ENCODE assay signal across 14 mouse cellular contexts in genomic region chr5:129770443-129771355, GRCm38 (mm10). TPM values are rescaled to one million over a fixed set of nuclear protein-coding genes. Genes with fewer than 3 reads are reported as not detected.
DNase-seq lines count a peak whose midpoint lies in the region; ATAC-seq and TF ChIP-seq lines count a peak whose summit lies in the region.
"Had no signal": no experiment of that assay in that cellular context is flagged by ENCODE, and none has a peak within 500 bp of the region (broad histone marks: within the 10 kb centered on the region; RNA-seq: fewer than 3 reads in every experiment).

No protein-coding gene starts in this region.

- peak overlapping the region; percentile 18; the same call in 1 of the 2 replicates for H3K4me2 ChIP-seq in heart, embryonic 12.5 days
- peak overlapping the region; percentile 21 for H3K4me2 ChIP-seq in intestine, postnatal 0 days (replicated peaks; ENCODE audit: low read depth)
- no peak overlapping the region for H3K4me2 ChIP-seq in midbrain, embryonic 13.5 days (replicated peaks)
- H3K4me2 ChIP-seq: embryonic facial prominence, embryonic 13.5 days; forebrain, embryonic 12.5 days; midbrain, embryonic 11.5 days had no signal

- H3K36me3 ChIP-seq in heart, embryonic 12.5 days, result peaks cover 17% of the 10 kb centered on the region
- H3K36me3 ChIP-seq in intestine, postnatal 0 days (ENCODE audit: control insufficient read depth, insufficient read depth), result no peaks in the 10 kb centered on the region
- H3K36me3 ChIP-seq in midbrain, embryonic 13.5 days, result peaks cover 17% of the 10 kb centered on the region

- no peak for TF ChIP-seq CTCF in intestine, postnatal 0 days (IDR thresholded peaks at IDR 0.05; ENCODE audit: low read depth)

- peak overlapping the region; percentile 46; the same call in 1 of the 2 replicates for H3K27ac ChIP-seq in heart, embryonic 12.5 days (ENCODE audit: poor library complexity, severe bottlenecking)
- H3K27ac ChIP-seq in intestine, postnatal 0 days (ENCODE audit: low read depth, low read length), result no peak overlapping the region
- no peak overlapping the region for H3K27ac ChIP-seq in midbrain, embryonic 13.5 days
- H3K27ac ChIP-seq: embryonic facial prominence, embryonic 13.5 days; forebrain, embryonic 12.5 days; hindbrain, embryonic 10.5 days had no signal

- H3K4me3 ChIP-seq in heart, embryonic 12.5 days, result no peak overlapping the region
- no peak overlapping the region for H3K4me3 ChIP-seq in intestine, postnatal 0 days (ENCODE audit: low read depth, low read length)
- no peak overlapping the region for H3K4me3 ChIP-seq in midbrain, embryonic 13.5 days (replicated peaks)
- H3K4me3 ChIP-seq: embryonic facial prominence, embryonic 13.5 days; forebrain, embryonic 12.5 days; hindbrain, embryonic 10.5 days had no signal

- no peak overlapping the region for H3K9ac ChIP-seq in heart, embryonic 12.5 days
- no peak overlapping the region for H3K9ac ChIP-seq in intestine, postnatal 0 days (ENCODE audit: low read depth, low read length)
- no peak overlapping the region for H3K9ac ChIP-seq in midbrain, embryonic 13.5 days (replicated peaks)
- H3K9ac ChIP-seq: embryonic facial prominence, embryonic 13.5 days; forebrain, embryonic 12.5 days had no signal

- no peaks in the 10 kb centered on the region for H3K27me3 ChIP-seq in heart, embryonic 12.5 days (replicated peaks)
- no peaks in the 10 kb centered on the region for H3K27me3 ChIP-seq in intestine, postnatal 0 days (replicated peaks; ENCODE audit: control insufficient read depth, insufficient read depth, low read length)
- H3K27me3 ChIP-seq in midbrain, embryonic 13.5 days, result no peaks in the 10 kb centered on the region
- H3K27me3 ChIP-seq: embryonic facial prominence, embryonic 13.5 days; forebrain, embryonic 12.5 days had no signal

- H3K9me3 ChIP-seq in heart, embryonic 12.5 days (replicated peaks), result no peaks in the 10 kb centered on the region
- H3K9me3 ChIP-seq in intestine, postnatal 0 days (ENCODE audit: control insufficient read depth), result no peaks in the 10 kb centered on the region
- H3K9me3 ChIP-seq in midbrain, embryonic 13.5 days, result no peaks in the 10 kb centered on the region
- H3K9me3 ChIP-seq: embryonic facial prominence, embryonic 13.5 days; forebrain, embryonic 12.5 days; hindbrain, embryonic 10.5 days had no signal

- peaks cover 14% of the 10 kb centered on the region for H3K4me1 ChIP-seq in heart, embryonic 12.5 days (replicated peaks)
- no peaks in the 10 kb centered on the region for H3K4me1 ChIP-seq in intestine, postnatal 0 days (replicated peaks; ENCODE audit: control insufficient read depth, insufficient read depth, low read length)
- H3K4me1 ChIP-seq in midbrain, embryonic 13.5 days (replicated peaks), result no peaks in the 10 kb centered on the region
- H3K4me1 ChIP-seq: embryonic facial prominence, embryonic 13.5 days; forebrain, embryonic 12.5 days; hindbrain, embryonic 10.5 days had no signal

- no peak for DNase-seq in heart, adult 11 months
- DNase-seq in ZHBTc4 (ENCODE audit: low read depth, low spot score), result peak; percentile 21
- DNase-seq in kidney, postnatal 10 days, result peak; percentile 77
- no peak for DNase-seq in cerebellum, adult 11 months
- no peak for DNase-seq in frontal cortex, postnatal 36 days (ENCODE audit: low spot score in 2 of 2)
- DNase-seq: adrenal gland, postnatal 25 days; right cerebral cortex, postnatal 25 days had no signal

- WGBS in heart, embryonic 12.5 days, result 53% methylated on average over 23 of the region's 23 CpGs
- WGBS in intestine, postnatal 0 days, result 51% methylated on average over 23 of the region's 23 CpGs
- 92% methylated on average over 23 of the region's 23 CpGs for whole genome bisulfite sequencing in midbrain, embryonic 13.5 days

- ATAC-seq in heart, embryonic 12.5 days (ENCODE audit: insufficient number of reproducible peaks, low FRiP score), result peak; percentile 42
- peak; percentile 71 for ATAC-seq in intestine, postnatal 0 days
- no peak for ATAC-seq in midbrain, embryonic 13.5 days

RNA-seq across cellular contexts. Expression of gene Psph, which starts 16.6 kb away (rescaled TPM):
- polyA plus RNA-seq in heart, embryonic 12.5 days (2016; fragmentation: Nextera tagmentation; extraction: Ambion mirVana), result 27.0 and 27.4 TPM in 2 replicates
- 22.2 and 23.6 TPM in 2 replicates for polyA plus RNA-seq in intestine, postnatal 0 days (2015; fragmentation: Nextera tagmentation; extraction: Ambion mirVana)
- 35.7 and 37.4 TPM in 2 replicates for polyA plus RNA-seq in midbrain, embryonic 13.5 days (2015; fragmentation: Nextera tagmentation; extraction: Ambion mirVana)

RNA-seq across cellular contexts. Expression of gene Nipsnap2, which starts 45.8 kb away (rescaled TPM):
- 264 and 276 TPM in 2 replicates for polyA plus RNA-seq in heart, embryonic 12.5 days (2016; fragmentation: Nextera tagmentation; extraction: Ambion mirVana)
- polyA plus RNA-seq in intestine, postnatal 0 days (2015; fragmentation: Nextera tagmentation; extraction: Ambion mirVana), result 51.0 and 51.2 TPM in 2 replicates
- polyA plus RNA-seq in midbrain, embryonic 13.5 days (2015; fragmentation: Nextera tagmentation; extraction: Ambion mirVana), result 84.1 and 94.5 TPM in 2 replicates

RNA-seq across cellular contexts. Expression of gene Mrps17, which starts 55.4 kb away (rescaled TPM):
- polyA plus RNA-seq in heart, embryonic 12.5 days (2016; fragmentation: Nextera tagmentation; extraction: Ambion mirVana), result 142 and 145 TPM in 2 replicates
- 109 and 115 TPM in 2 replicates for polyA plus RNA-seq in intestine, postnatal 0 days (2015; fragmentation: Nextera tagmentation; extraction: Ambion mirVana)
- polyA plus RNA-seq in midbrain, embryonic 13.5 days (2015; fragmentation: Nextera tagmentation; extraction: Ambion mirVana), result 189 TPM in 2 replicates

Comparison
In these comparisons a context has a peak if more than half of its experiments do, and no peak if none do; other contexts are left out.
1. DNase-seq: peak in ZHBTc4 (single experiment) and kidney, postnatal 10 days (single experiment); none in heart, adult 11 months (single experiment), cerebellum, adult 11 months (single experiment) and frontal cortex, postnatal 36 days (0 of 2).